Mouse (Mus musculus) embryonic facial prominence, embryonic 11.5 days (tissue): ENCODE measurements around the gene Tmcc2. TPM values are rescaled to one million over a fixed set of nuclear protein-coding genes. Genes with fewer than 3 reads are reported as not detected.

Experiments
- ATAC-seq: fragments of 200-750 bp; cut with Nextera tagmentation; replicated peaks from 2 replicates; pipeline ENCODE4 v1.8.0; 2017; ENCODE audit warnings: low read depth; ENCODE audit not compliant: insufficient number of reproducible peaks, low FRiP score, low TSS enrichment
- DNase-seq: peaks from one replicate; pipeline ENCODE4 v3.0.0-alpha.2; 2015; ENCODE audit warnings: low spot score
- H3K27ac ChIP-seq: fragments of 300-500 bp; sonication (generic); replicated peaks from 2 replicates; pipeline ENCODE4 v1.5.1; 2014; ENCODE audit warnings: mild to moderate bottlenecking, low read depth, low read length, control low read depth
- H3K27me3 ChIP-seq: fragments of 300-500 bp; sonication (generic); 2 replicates; pipeline ENCODE4 v1.6.1; 2014; ENCODE audit warnings: mild to moderate bottlenecking, low read length, moderate library complexity, mixed read lengths; ENCODE audit not compliant: control insufficient read depth, insufficient read depth
- H3K36me3 ChIP-seq: fragments of 300-500 bp; sonication (generic); replicated peaks from 2 replicates; pipeline ENCODE4 v1.6.1; 2014; ENCODE audit warnings: low read depth, mild to moderate bottlenecking, low read length, moderate library complexity, mixed read lengths; ENCODE audit not compliant: control insufficient read depth, insufficient read depth
- H3K4me1 ChIP-seq: fragments of 300-500 bp; sonication (generic); 2 replicates; pipeline ENCODE4 v1.6.1; 2014; ENCODE audit warnings: low read length, mixed read lengths; ENCODE audit not compliant: control insufficient read depth, insufficient read depth
- H3K4me2 ChIP-seq: fragments of 300-500 bp; sonication (generic); 2 replicates; pipeline ENCODE4 v1.6.1; 2014; ENCODE audit warnings: low read depth, mild to moderate bottlenecking, control low read depth, low read length, moderate library complexity
- H3K4me3 ChIP-seq: fragments of 300-500 bp; sonication (generic); 2 replicates; pipeline ENCODE4 v1.5.1; 2014; ENCODE audit warnings: low read depth, low read length, control low read depth
- H3K9ac ChIP-seq: fragments of 300-500 bp; sonication (generic); replicated peaks from 2 replicates; pipeline ENCODE4 v1.6.1; 2014; ENCODE audit warnings: mild to moderate bottlenecking, control low read depth, low read length
- H3K9me3 ChIP-seq: fragments of 300-500 bp; sonication (generic); replicated peaks from 2 replicates; pipeline ENCODE4 v1.6.1; 2016; ENCODE audit warnings: mild to moderate bottlenecking, low read length, inconsistent platforms, mixed read lengths; ENCODE audit not compliant: control insufficient read depth
- whole genome bisulfite sequencing: fragments of 180-500 bp; shearing (Covaris S2); extraction: QIAGEN DNeasy Blood & Tissue Kit; methylation state at CpG from one replicate; pipeline ENCODE4 v1.1.7; 2014; 5-methylcytosine and 5-hydroxymethylcytosine counted together
- polyA plus RNA-seq: library from polyadenylated mRNA; unstranded; fragments of >200 nt; fragmentation: Nextera tagmentation; extraction: Ambion mirVana; gene quantifications from 2 replicates; pipeline ENCODE4 v1.2.1, GENCODE M21; 2014

Gene Tmcc2
- polyA plus RNA-seq, 1 experiment from 2014 or later: 6.8 TPM

DNA sequence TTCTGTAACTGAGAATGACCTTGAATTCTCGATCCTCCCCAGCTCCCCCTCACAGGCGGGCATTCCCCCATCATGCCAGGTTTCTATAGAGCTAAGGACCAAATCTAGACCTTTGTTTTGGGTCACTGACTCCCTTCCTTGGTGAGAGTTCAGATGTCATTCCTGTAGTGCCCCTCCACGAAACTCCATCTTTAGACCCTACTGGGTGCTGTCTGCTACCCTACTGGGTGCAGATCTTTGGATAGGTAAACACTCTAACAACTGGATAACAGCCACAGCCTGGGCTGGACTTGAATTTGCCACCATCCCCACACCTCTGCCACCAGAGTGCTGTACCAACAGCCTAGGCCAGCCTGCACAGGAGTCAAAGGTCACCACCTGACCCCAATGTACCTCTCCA lies 48.6 kb downstream of the Tmcc2 start:
- no peaks in the 10 kb centered on the region for H3K9me3 ChIP-seq
- H3K4me2 ChIP-seq: no peak overlapping the region
- DNase-seq (no peak), ATAC-seq (no peak)
- H3K27me3 ChIP-seq: no peaks in the 10 kb centered on the region
- no peak overlapping the region for H3K4me3 ChIP-seq
- no peak overlapping the region for H3K9ac ChIP-seq
- H3K4me1 ChIP-seq: no peaks in the 10 kb centered on the region
- no peaks in the 10 kb centered on the region for H3K36me3 ChIP-seq
- H3K27ac ChIP-seq: no peak overlapping the region
- WGBS: 60% methylated on average over 3 of the region's 3 CpGs

DNA sequence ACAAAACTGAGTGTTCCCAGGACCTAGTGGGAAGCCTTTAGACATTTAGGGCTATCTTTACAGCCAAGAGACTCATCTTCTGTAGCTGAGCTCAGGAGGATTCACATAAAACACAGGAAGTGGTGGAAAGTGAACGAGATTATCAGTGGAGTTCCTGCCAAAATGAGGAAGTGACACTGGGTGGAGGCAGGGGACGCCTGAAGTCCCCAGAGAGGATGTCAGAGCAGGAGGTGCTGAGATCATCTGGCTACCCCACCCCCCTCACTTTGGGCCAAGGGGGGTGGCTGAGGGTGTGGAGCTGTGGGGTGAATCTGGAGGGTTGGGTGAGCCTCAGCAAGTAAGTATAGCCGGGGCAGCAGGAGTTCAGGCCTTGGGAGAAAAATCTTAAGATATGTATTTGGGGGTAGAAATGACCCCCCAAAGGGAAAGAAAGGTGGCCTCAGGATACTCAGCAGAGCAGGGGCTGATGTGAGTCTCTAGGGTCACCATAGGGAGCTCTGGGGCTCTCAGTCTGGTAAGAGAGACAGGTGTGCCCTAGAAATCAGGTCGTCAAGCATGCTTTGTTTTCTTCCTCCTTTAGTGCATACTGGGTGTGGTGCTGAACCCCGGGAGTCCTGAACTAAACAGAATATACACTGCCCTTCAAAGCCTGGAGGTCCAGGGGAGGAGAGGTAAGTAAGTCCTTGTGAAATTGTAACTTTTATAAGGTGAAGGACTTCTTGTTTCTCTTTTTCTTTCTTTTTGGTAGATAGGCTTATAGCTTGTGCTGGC lies 49.2 kb downstream of the Tmcc2 start:
- DNase-seq: no peak
- no peak overlapping the region for H3K9ac ChIP-seq
- H3K9me3 ChIP-seq: no peaks in the 10 kb centered on the region
- no peak overlapping the region for H3K4me2 ChIP-seq
- H3K4me3 ChIP-seq: no peak overlapping the region
- H3K27ac ChIP-seq: no peak overlapping the region
- 55% methylated on average over 5 of the region's 5 CpGs for WGBS
- no peaks in the 10 kb centered on the region for H3K4me1 ChIP-seq
- ATAC-seq: no peak
- H3K36me3 ChIP-seq: no peaks in the 10 kb centered on the region
- no peaks in the 10 kb centered on the region for H3K27me3 ChIP-seq

DNA sequence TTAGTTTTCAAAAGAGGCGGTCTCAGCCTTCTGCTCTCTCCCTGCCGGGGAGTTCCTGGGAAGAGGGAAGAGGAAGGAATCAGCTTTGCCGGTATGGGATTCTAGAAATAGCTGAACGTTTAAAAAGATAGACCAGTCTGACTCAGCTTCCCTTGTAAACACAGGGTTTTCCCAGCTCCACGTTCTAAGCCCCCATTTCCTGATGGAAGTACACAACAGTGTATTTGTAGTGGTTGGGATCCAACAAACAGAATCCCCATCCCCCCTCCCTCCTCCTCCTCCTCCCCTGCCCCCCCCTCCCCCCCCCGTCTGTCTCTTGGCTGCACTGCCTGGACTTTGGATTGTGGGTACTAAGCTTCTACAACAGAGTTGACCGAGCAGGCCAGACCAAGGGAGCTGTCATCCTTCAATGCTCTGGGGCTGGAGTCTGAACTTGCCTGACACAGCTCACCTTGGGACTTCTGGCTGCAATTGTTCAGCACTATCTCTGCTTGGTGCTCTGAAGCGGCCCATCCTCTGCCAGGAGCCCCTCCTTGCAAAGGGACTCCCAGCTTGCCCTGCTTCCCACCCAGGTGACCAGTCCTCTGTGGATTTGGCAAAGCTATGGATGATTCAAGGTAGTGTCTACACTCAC lies 52.9 kb downstream of the Tmcc2 start:
- Histone ChIP-seq H3K4me1 (peaks cover 3% of the 10 kb centered on the region; the same call in 1 of the 2 replicates), H3K9ac (no peak overlapping the region), H3K4me3 (no peak overlapping the region), H3K27me3 (no peaks in the 10 kb centered on the region), H3K27ac (no peak overlapping the region), H3K9me3 (no peaks in the 10 kb centered on the region), H3K4me2 (no peak overlapping the region), H3K36me3 (no peaks in the 10 kb centered on the region)
- DNase-seq (no peak), ATAC-seq (no peak)
- WGBS: 42% methylated on average over 8 of the region's 8 CpGs

DNA sequence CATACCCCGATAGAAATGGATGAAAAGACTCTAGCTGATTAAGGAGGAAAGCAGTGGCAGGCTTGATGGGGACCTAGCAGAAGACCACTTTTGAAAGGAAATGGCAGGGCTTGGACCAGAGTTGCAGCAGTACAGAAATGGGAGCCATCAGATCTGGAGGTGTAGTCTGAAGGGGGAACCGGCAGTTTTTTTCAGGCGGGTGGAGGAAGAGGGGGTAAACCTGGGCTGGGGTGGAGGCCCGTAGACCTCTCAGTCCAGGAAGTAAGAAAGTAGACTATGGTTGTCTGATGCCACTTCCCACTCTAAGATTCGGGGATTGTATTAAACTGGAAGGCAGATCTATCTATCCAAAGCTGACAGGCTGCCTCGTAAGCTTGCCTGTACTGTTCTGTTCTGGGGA lies 54.2 kb downstream of the Tmcc2 start:
- WGBS: 75% methylated on average over 6 of the region's 6 CpGs
- no peaks in the 10 kb centered on the region for H3K27me3 ChIP-seq
- no peak overlapping the region for H3K9ac ChIP-seq
- no peak overlapping the region for H3K4me3 ChIP-seq
- H3K4me2 ChIP-seq: no peak overlapping the region
- peaks cover 3% of the 10 kb centered on the region; the same call in 1 of the 2 replicates for H3K4me1 ChIP-seq
- ATAC-seq: no peak
- H3K9me3 ChIP-seq: no peaks in the 10 kb centered on the region
- no peaks in the 10 kb centered on the region for H3K36me3 ChIP-seq
- DNase-seq: no peak
- H3K27ac ChIP-seq: no peak overlapping the region

DNA sequence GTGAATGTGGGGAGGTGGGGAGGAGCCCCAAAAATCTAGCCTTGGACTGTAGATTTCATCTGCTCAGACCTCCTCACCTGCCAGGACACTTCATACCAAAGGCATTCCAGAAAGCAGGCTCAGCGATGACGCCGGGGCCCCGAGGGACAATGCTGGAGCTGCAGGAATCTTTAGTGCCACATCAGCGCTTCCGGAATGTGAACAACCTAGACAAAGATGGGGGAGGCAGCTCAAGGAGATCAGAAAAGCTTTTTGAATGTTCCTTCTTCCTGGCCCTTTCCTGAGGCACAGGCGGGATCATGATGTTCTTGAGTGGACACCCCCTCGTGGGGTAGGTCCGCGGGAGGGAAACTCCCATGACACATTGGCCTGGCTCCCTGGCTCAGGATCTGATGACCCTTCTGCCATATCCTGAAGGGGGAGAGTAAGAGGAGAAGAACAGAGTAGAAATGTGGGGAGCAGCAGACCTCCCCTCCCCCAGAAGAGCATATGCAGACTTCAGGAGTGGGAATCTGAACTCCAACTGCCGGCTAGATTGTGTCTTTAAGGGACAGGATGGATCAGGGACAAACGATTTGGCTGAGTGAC lies 55.6 kb downstream of the Tmcc2 start:
- DNase-seq (no peak), ATAC-seq (no peak)
- Histone ChIP-seq H3K9ac (no peak overlapping the region), H3K9me3 (no peaks in the 10 kb centered on the region), H3K4me2 (no peak overlapping the region), H3K4me1 (peaks cover 3% of the 10 kb centered on the region; the same call in 1 of the 2 replicates), H3K36me3 (no peaks in the 10 kb centered on the region), H3K4me3 (no peak overlapping the region), H3K27ac (no peak overlapping the region), H3K27me3 (no peaks in the 10 kb centered on the region)
- WGBS: 55% methylated on average over 12 of the region's 12 CpGs

DNA sequence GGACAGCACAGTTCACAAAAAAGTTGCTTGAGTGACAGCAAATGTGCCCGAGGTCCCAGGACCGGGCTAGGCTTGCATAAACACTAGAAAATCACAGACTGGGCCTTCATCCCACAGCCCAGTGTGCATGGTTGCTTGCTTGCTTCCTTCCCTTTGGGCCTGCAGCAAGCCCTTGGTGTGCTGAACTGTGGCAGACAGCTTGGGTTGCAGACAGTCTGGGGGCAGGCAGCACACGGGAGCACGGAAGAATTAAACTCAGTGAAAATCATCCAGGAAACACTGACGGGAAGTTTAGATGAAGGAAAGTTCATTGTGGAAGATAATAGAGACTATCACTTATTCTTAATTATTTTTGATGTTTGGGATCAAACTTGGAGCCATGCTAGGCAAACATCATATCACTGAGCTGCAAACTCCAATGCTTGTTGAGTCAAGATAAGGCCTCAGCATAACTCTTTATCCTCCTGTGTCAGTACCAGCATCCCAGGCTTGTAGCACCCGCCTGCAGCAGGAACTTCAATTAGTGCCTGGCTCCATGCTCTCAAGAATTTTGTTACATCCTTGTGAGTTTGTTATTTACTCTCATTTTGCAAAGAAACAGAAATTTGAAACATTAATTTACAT lies 56.8 kb downstream of the Tmcc2 start:
- Histone ChIP-seq H3K9ac (no peak overlapping the region), H3K27me3 (no peaks in the 10 kb centered on the region), H3K4me1 (peaks cover 3% of the 10 kb centered on the region; the same call in 1 of the 2 replicates), H3K9me3 (no peaks in the 10 kb centered on the region), H3K4me2 (no peak overlapping the region), H3K27ac (peak overlapping the region; percentile 72), H3K4me3 (no peak overlapping the region), H3K36me3 (no peaks in the 10 kb centered on the region)
- ATAC-seq (peak; percentile 22; the same call in 1 of the 2 replicates), DNase-seq (no peak)
- WGBS: 17% methylated on average over 6 of the region's 6 CpGs

DNA sequence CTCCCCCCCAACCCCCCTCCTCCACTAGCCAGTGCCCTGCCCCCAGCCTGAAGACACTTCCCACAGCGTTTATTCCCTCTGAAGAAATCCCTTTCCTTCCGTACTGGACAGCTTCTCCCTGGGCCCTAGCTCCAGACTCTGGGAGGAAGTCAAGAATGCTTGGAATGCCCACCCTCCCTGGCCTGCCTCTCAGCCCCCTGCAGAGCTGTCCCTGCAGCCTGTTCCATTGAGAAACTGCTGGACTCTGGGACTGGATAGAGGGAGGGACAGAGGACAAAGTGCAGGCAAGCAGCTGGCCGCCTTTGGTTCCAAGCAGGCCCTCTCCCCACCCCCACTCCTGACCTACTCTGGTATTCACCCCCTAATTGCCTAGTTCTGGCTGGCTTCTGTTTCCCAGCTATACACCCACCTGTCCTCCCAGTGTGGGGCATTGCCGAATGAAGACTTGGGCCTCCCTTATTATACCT lies 57.4 kb downstream of the Tmcc2 start:
- ATAC-seq (peak; percentile 85), DNase-seq (peak; percentile 62)
- WGBS: 3% methylated on average over 4 of the region's 4 CpGs
- H3K4me3 ChIP-seq: no peak overlapping the region
- peak overlapping the region; percentile 28; the same call in 1 of the 2 replicates for H3K9ac ChIP-seq
- H3K4me2 ChIP-seq: no peak overlapping the region
- no peaks in the 10 kb centered on the region for H3K27me3 ChIP-seq
- peaks cover 3% of the 10 kb centered on the region; the same call in 1 of the 2 replicates for H3K4me1 ChIP-seq
- no peaks in the 10 kb centered on the region for H3K9me3 ChIP-seq
- no peaks in the 10 kb centered on the region for H3K36me3 ChIP-seq
- peak overlapping the region; percentile 72 for H3K27ac ChIP-seq
